Mouse (Mus musculus) stomach, postnatal 0 days (tissue): ENCODE results near the gene Fxyd2. TPM values are rescaled to one million over a fixed set of nuclear protein-coding genes. Genes with fewer than 3 reads are reported as not detected.

Experiments used
- ATAC-seq: fragments of 200-750 bp; cut with Nextera tagmentation; 2 replicates; pipeline ENCODE4 v1.8.0; 2017; ENCODE audit not compliant: low FRiP score, low TSS enrichment
- DNase-seq: peaks from one replicate; pipeline ENCODE4 v3.0.0-alpha.2; 2016; ENCODE audit warnings: low spot score
- H3K27ac ChIP-seq: fragments of 300-500 bp; sonication (generic); replicated peaks from 2 replicates; pipeline ENCODE4 v1.5.1; 2014; ENCODE audit warnings: mild to moderate bottlenecking, control low read depth
- H3K27me3 ChIP-seq: fragments of 300-500 bp; sonication (generic); 2 replicates; pipeline ENCODE4 v1.6.1; 2014; ENCODE audit warnings: low read length; ENCODE audit not compliant: control insufficient read depth, insufficient read depth
- H3K36me3 ChIP-seq: fragments of 300-500 bp; sonication (generic); 2 replicates; pipeline ENCODE4 v1.6.1; 2014; ENCODE audit warnings: low read length, mixed read lengths; ENCODE audit not compliant: control insufficient read depth, insufficient read depth
- H3K4me1 ChIP-seq: fragments of 300-500 bp; sonication (generic); replicated peaks from 2 replicates; pipeline ENCODE4 v1.6.1; 2014; ENCODE audit warnings: antibody characterized with exemption; ENCODE audit not compliant: control insufficient read depth, insufficient read depth
- H3K4me2 ChIP-seq: fragments of 300-500 bp; sonication (generic); replicated peaks from 2 replicates; pipeline ENCODE4 v1.6.1; 2014; ENCODE audit warnings: low read depth, mild to moderate bottlenecking, control low read depth, moderate library complexity
- H3K4me3 ChIP-seq: fragments of 300-500 bp; sonication (generic); 2 replicates; pipeline ENCODE4 v1.5.1; 2014; ENCODE audit warnings: low read depth, low read length, control low read depth
- H3K9ac ChIP-seq: fragments of 300-500 bp; sonication (generic); 2 replicates; pipeline ENCODE4 v1.6.1; 2014; ENCODE audit warnings: mild to moderate bottlenecking, low read length, control low read depth, mixed read lengths
- H3K9me3 ChIP-seq: fragments of 300-500 bp; sonication (generic); 2 replicates; pipeline ENCODE4 v1.6.1; 2016; ENCODE audit warnings: low read length; ENCODE audit not compliant: control insufficient read depth
- CTCF ChIP-seq: IDR thresholded peaks from 2 replicates; pipeline ENCODE4 v1.5.1; 2016; ENCODE audit warnings: antibody characterized with exemption, low read depth, mild to moderate bottlenecking, moderate library complexity
- EP300 ChIP-seq: optimal IDR thresholded peaks from 2 replicates; pipeline ENCODE3; 2016; ENCODE audit warnings: antibody characterized with exemption
- WGBS: fragments of 180-500 bp; shearing (Covaris S2); extraction: QIAGEN DNeasy Blood & Tissue Kit; methylation state at CpG from one replicate; pipeline ENCODE4 v1.1.7; 2014; 5-methylcytosine and 5-hydroxymethylcytosine counted together
- polyA plus RNA-seq: library from polyadenylated mRNA; unstranded; fragments of >200 nt; fragmentation: Nextera tagmentation; extraction: Ambion mirVana; gene quantifications from 2 replicates; pipeline ENCODE4 v1.2.1, GENCODE M21; 2015

Gene Fxyd2
- polyA plus RNA-seq, 1 experiment from 2014 or later = 2.2 TPM

GRCm38 (mm10) chr9:45432639-45433038 is 33.2 kb downstream of the Fxyd2 start:
- Histone ChIP-seq H3K4me1 (no peaks in the 10 kb centered on the region), H3K4me3 (no peak overlapping the region), H3K4me2 (no peak overlapping the region), H3K9me3 (no peaks in the 10 kb centered on the region), H3K9ac (no peak overlapping the region), H3K27ac (no peak overlapping the region), H3K36me3 (no peaks in the 10 kb centered on the region), H3K27me3 (peaks cover 22% of the 10 kb centered on the region)
- no peak for DNase-seq
- TF ChIP-seq EP300 (no peak), CTCF (no peak)
- ATAC-seq = no peak
- 78% methylated on average over 12 of the region's 12 CpGs for WGBS

GRCm38 (mm10) chr9:45433119-45433518 is 33.6 kb downstream of the Fxyd2 start:
- Histone ChIP-seq H3K36me3 (no peaks in the 10 kb centered on the region), H3K4me1 (no peaks in the 10 kb centered on the region), H3K9ac (no peak overlapping the region), H3K4me3 (no peak overlapping the region), H3K27me3 (peaks cover 22% of the 10 kb centered on the region), H3K27ac (no peak overlapping the region), H3K9me3 (no peaks in the 10 kb centered on the region), H3K4me2 (no peak overlapping the region)
- DNase-seq (no peak), ATAC-seq (no peak)
- WGBS = 82% methylated on average over 9 of the region's 9 CpGs
- TF ChIP-seq EP300 (no peak), CTCF (no peak)

- H3K4me1 ChIP-seq = no peaks in the 10 kb centered on the region
- DNase-seq (no peak), ATAC-seq (no peak)
- H3K4me3 ChIP-seq = no peak overlapping the region
- no peaks in the 10 kb centered on the region for H3K36me3 ChIP-seq
- TF ChIP-seq CTCF = no peak
- TF ChIP-seq EP300 = no peak
- H3K9me3 ChIP-seq = no peaks in the 10 kb centered on the region
- H3K4me2 ChIP-seq = no peak overlapping the region
- H3K27ac ChIP-seq = no peak overlapping the region
- 79% methylated on average over 2 of the region's 2 CpGs for whole genome bisulfite sequencing
- no peak overlapping the region for H3K9ac ChIP-seq
- H3K27me3 ChIP-seq = peaks cover 22% of the 10 kb centered on the region
These were observed 34.7 kb downstream of the Fxyd2 start for GRCm38 (mm10) chr9:45434171-45434570.

GRCm38 (mm10) chr9:45439025-45439424 is 39.6 kb downstream of the Fxyd2 start:
- DNase-seq (no peak), ATAC-seq (no peak)
- no peak overlapping the region for H3K27ac ChIP-seq
- no peaks in the 10 kb centered on the region for H3K4me1 ChIP-seq
- no peaks in the 10 kb centered on the region for H3K36me3 ChIP-seq
- H3K27me3 ChIP-seq = no peaks in the 10 kb centered on the region
- WGBS = 52% methylated on average over 4 of the region's 4 CpGs
- H3K9me3 ChIP-seq = no peaks in the 10 kb centered on the region
- no peak overlapping the region for H3K4me2 ChIP-seq
- no peak overlapping the region for H3K9ac ChIP-seq
- TF ChIP-seq EP300 = no peak
- no peak for TF ChIP-seq CTCF
- no peak overlapping the region for H3K4me3 ChIP-seq

GRCm38 (mm10) chr9:45440083-45440784 is 40.8 kb downstream of the Fxyd2 start:
- H3K4me1 ChIP-seq = no peaks in the 10 kb centered on the region
- no peak for ATAC-seq
- H3K27me3 ChIP-seq = no peaks in the 10 kb centered on the region
- no peak overlapping the region for H3K9ac ChIP-seq
- DNase-seq = no peak
- WGBS = 55% methylated on average over 16 of the region's 16 CpGs
- H3K36me3 ChIP-seq = no peaks in the 10 kb centered on the region
- H3K27ac ChIP-seq = no peak overlapping the region
- TF ChIP-seq EP300 (no peak), CTCF (no peak)
- H3K9me3 ChIP-seq = no peaks in the 10 kb centered on the region
- H3K4me2 ChIP-seq = no peak overlapping the region
- no peak overlapping the region for H3K4me3 ChIP-seq

- H3K36me3 ChIP-seq = no peaks in the 10 kb centered on the region
- TF ChIP-seq EP300 (no peak), CTCF (no peak)
- no peaks in the 10 kb centered on the region for H3K4me1 ChIP-seq
- H3K9ac ChIP-seq = no peak overlapping the region
- H3K27ac ChIP-seq = no peak overlapping the region
- no peaks in the 10 kb centered on the region for H3K9me3 ChIP-seq
- WGBS = 64% methylated on average over 5 of the region's 5 CpGs
- H3K4me2 ChIP-seq = no peak overlapping the region
- DNase-seq (no peak), ATAC-seq (no peak)
- no peak overlapping the region for H3K4me3 ChIP-seq
- no peaks in the 10 kb centered on the region for H3K27me3 ChIP-seq
These were observed 44.9 kb downstream of the Fxyd2 start for GRCm38 (mm10) chr9:45444251-45444798.
